Mouse (Mus musculus): ENCODE measurements at regions not wholly inside any gene's neighbourhood (a gene's known extent, or its start where the extent isn't known, plus 50 kb on each side); places are given as distances from the start of the nearest gene placed in this dataset.
A peak's percentile ranks its signal among the peaks of the same experiment; 100 is the strongest.

DNA sequence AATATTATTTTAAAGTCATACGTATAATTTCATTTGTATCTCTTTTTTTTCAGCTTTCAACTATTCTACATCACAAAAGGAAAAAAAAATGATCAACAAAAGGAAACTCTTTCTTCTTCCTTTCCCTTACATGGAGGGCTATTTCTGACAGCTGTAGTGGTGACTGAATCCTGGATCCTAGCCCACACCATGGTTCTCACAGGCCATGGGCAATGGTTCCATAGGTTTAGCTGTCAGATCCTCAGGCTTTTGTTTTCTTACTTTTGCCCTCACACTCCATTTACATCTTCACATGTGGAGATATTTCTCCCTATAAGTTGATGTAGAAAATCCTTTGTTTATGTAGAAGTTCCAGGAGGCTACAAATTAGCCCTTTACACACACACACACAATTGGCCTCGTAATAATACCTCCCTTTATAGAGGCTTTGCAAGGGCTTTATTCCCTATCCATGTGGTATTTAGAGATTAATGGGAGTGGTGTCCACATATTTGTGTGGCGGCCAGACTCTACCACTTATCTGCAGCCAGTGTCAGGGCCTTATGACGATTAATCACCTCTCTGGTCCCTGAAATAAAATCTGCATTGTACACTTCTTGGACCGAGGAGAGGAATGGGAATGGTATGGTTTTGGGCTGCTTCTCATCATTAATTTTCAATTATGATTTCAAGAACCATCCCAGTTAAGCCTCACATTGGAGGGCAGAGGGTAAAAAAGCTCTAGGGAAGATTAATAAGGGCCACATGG lies 1057.0 kb downstream of the Flrt2 start:
- Histone ChIP-seq H3K36me3 (ENCODE audit: control insufficient read depth, insufficient read depth, low read length) (no peaks in the 10 kb centered on the region), H3K4me2 (ENCODE audit: low read depth, low read length) (no peak overlapping the region), H3K9me3 (ENCODE audit: control insufficient read depth, low read length) (no peaks in the 10 kb centered on the region), H3K27me3 (replicated peaks; ENCODE audit: control insufficient read depth, insufficient read depth, low read length) (no peaks in the 10 kb centered on the region), H3K4me3 (ENCODE audit: low read length) (no peak overlapping the region), H3K4me1 (ENCODE audit: control insufficient read depth, insufficient read depth, low read length) (no peaks in the 10 kb centered on the region), H3K27ac (ENCODE audit: low read length) (no peak overlapping the region), H3K9ac (ENCODE audit: low read depth, low read length) (no peak overlapping the region)
- 53% methylated on average over 5 of the region's 5 CpGs for WGBS
- peak; percentile 58; the same call in 1 of the 2 replicates for ATAC-seq

DNA sequence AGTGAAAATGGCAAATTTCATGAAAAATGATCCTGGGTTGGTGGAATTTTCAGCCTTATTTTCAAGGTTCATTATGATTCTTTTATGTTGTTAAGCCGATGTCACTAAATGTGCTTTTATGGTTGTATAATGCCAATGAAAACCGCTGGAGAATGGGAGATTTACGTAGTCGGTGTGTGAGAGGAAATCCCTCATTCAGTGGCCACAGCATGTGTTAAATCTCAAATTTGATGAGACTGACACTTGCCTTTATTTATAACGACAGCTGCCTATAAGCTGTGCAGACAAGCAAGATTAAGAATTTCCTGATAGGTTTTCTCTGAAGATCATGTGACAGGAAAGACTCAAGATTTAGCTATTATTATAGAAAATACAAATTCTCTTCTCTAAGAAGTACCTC lies 1062.7 kb downstream of the Flrt2 start:
- Histone ChIP-seq H3K9ac (ENCODE audit: low read depth, low read length) (no peak overlapping the region), H3K27me3 (replicated peaks; ENCODE audit: control insufficient read depth, insufficient read depth, low read length) (no peaks in the 10 kb centered on the region), H3K36me3 (ENCODE audit: control insufficient read depth, insufficient read depth, low read length) (no peaks in the 10 kb centered on the region), H3K27ac (ENCODE audit: low read length) (no peak overlapping the region), H3K4me1 (ENCODE audit: control insufficient read depth, insufficient read depth, low read length) (no peaks in the 10 kb centered on the region), H3K9me3 (ENCODE audit: control insufficient read depth, low read length) (no peaks in the 10 kb centered on the region), H3K4me3 (ENCODE audit: low read length) (no peak overlapping the region), H3K4me2 (ENCODE audit: low read depth, low read length) (no peak overlapping the region)
- 62% methylated on average over 5 of the region's 5 CpGs for WGBS
- no peak for ATAC-seq

DNA sequence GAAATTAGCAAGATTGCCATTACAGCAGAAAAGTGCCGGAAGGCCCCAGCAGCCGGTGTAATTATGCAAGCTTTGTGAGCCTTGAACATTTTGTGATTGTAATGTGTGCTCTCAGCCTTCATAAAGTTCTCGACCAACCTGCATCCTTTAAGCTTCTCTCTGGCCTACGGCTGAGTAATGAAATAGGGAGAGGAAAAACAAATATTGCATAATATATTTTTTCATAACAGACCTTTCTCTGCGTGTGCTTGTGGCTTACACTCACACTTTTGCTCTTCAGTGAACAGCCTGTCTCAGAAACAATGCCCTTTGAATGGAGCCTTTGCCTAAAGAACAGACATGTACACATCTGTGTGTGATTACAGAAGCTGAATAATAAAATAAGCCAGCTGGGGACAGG lies 1071.1 kb downstream of the Flrt2 start:
- Histone ChIP-seq H3K4me2 (ENCODE audit: low read depth, low read length) (no peak overlapping the region), H3K9me3 (ENCODE audit: control insufficient read depth, low read length) (no peaks in the 10 kb centered on the region), H3K4me3 (ENCODE audit: low read length) (no peak overlapping the region), H3K9ac (ENCODE audit: low read depth, low read length) (no peak overlapping the region), H3K27me3 (replicated peaks; ENCODE audit: control insufficient read depth, insufficient read depth, low read length) (no peaks in the 10 kb centered on the region), H3K4me1 (ENCODE audit: control insufficient read depth, insufficient read depth, low read length) (0 out of 2 replicates have a peak, but pooled peaks cover 3% of the 10 kb centered on the region), H3K27ac (ENCODE audit: low read length) (no peak overlapping the region), H3K36me3 (ENCODE audit: control insufficient read depth, insufficient read depth, low read length) (no peaks in the 10 kb centered on the region)
- WGBS, result 45% methylated on average over 5 of the region's 5 CpGs
- ATAC-seq, result no peak

DNA sequence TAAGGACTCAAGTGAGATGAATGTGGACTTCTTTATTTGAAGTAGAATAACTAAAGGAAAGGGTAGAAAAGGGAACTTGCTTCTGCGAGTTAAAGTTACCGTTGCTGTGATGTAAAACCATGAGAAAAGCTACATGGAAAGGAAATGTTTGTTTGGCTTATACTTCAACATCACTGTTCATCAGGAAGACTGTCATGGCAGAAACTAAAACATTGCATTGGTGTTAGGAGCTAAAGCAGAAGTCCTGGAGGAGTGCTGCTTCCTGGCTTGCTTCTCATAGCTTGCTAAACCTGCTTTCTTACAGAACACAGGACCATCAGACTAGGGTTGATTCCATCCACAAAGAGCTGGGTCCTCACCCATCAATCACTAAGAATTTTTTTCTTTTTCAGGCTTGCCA lies 1071.6 kb downstream of the Flrt2 start:
- Histone ChIP-seq H3K27me3 (replicated peaks; ENCODE audit: control insufficient read depth, insufficient read depth, low read length) (no peaks in the 10 kb centered on the region), H3K9ac (ENCODE audit: low read depth, low read length) (no peak overlapping the region), H3K9me3 (ENCODE audit: control insufficient read depth, low read length) (no peaks in the 10 kb centered on the region), H3K36me3 (ENCODE audit: control insufficient read depth, insufficient read depth, low read length) (no peaks in the 10 kb centered on the region), H3K27ac (ENCODE audit: low read length) (no peak overlapping the region), H3K4me3 (ENCODE audit: low read length) (no peak overlapping the region), H3K4me2 (ENCODE audit: low read depth, low read length) (no peak overlapping the region), H3K4me1 (ENCODE audit: control insufficient read depth, insufficient read depth, low read length) (0 out of 2 replicates have a peak, but pooled peaks cover 3% of the 10 kb centered on the region)
- no peak for ATAC-seq
- WGBS, result 42% methylated on average over 2 of the region's 2 CpGs

DNA sequence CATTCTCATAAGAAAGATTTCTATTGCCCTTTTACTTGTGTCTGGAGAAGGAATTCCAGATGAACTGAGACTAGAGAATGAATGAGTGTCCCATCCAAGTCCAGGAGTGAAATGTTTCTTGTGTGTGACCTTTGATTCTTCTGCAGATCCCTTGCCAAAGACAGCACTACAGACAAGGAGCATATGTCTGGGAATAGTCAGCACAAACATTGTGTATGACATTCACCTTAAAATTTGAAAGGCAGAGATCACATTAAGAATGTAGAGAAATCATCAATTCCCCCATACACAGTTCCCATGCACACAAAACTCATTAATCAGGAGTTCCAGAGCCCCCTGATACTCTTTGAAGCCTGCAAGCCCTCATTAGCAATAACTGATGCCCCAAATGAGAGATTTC lies 1072.2 kb downstream of the Flrt2 start:
- Histone ChIP-seq H3K36me3 (ENCODE audit: control insufficient read depth, insufficient read depth, low read length) (no peaks in the 10 kb centered on the region), H3K27me3 (replicated peaks; ENCODE audit: control insufficient read depth, insufficient read depth, low read length) (no peaks in the 10 kb centered on the region), H3K4me1 (ENCODE audit: control insufficient read depth, insufficient read depth, low read length) (0 out of 2 replicates have a peak, but pooled peaks cover 3% of the 10 kb centered on the region), H3K9ac (ENCODE audit: low read depth, low read length) (no peak overlapping the region), H3K9me3 (ENCODE audit: control insufficient read depth, low read length) (no peaks in the 10 kb centered on the region), H3K4me3 (ENCODE audit: low read length) (no peak overlapping the region), H3K27ac (ENCODE audit: low read length) (no peak overlapping the region), H3K4me2 (ENCODE audit: low read depth, low read length) (no peak overlapping the region)
- ATAC-seq, result no peak

DNA sequence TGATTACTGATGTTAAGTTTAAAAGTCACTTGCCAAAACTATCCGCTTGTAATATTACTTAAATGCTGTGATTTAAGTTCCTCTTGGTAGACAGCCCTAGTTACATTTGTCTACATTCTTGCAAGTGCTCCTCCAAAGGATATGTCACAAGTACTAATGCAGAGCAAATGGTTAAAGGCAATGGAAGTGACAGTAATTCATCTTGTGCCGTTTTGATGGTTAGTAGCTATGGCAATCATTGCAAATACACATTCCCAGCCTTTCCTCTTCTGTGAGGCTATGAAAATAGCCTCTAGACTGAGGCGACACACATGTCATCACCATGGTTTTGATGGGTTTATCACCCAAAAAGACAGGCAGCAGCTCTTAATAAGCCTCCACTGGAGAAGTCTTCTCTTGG lies 1079.2 kb downstream of the Flrt2 start:
- no peak overlapping the region for H3K27ac ChIP-seq (ENCODE audit: low read length)
- no peaks in the 10 kb centered on the region for H3K36me3 ChIP-seq (ENCODE audit: control insufficient read depth, insufficient read depth, low read length)
- H3K4me2 ChIP-seq (ENCODE audit: low read depth, low read length), result no peak overlapping the region
- H3K9me3 ChIP-seq (ENCODE audit: control insufficient read depth, low read length), result no peaks in the 10 kb centered on the region
- H3K4me3 ChIP-seq (ENCODE audit: low read length), result no peak overlapping the region
- H3K27me3 ChIP-seq (replicated peaks; ENCODE audit: control insufficient read depth, insufficient read depth, low read length), result no peaks in the 10 kb centered on the region
- ATAC-seq, result no peak
- WGBS, result 70% methylated on average over 3 of the region's 3 CpGs
- no peak overlapping the region for H3K9ac ChIP-seq (ENCODE audit: low read depth, low read length)
- no peaks in the 10 kb centered on the region for H3K4me1 ChIP-seq (ENCODE audit: control insufficient read depth, insufficient read depth, low read length)

DNA sequence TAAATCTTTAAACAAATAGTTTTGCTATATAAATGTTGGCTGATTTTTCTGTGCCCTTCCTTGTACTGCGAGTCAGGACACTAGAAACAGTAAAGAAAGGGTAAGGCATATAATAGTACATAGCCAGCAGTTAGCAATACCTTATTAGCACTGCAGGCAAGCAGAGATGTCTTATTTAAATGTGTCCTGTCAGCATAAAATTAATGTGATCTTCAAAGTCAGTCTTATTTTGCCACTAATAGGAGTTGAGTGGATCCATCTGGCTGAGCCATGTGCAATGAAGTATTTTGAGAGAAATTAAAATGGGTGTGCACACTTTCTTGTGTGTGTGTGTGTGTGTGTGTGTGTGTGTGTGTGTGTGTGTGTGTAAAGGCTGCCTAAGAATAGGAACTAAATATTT lies 1129.3 kb downstream of the Flrt2 start:
- H3K4me1 ChIP-seq (ENCODE audit: control insufficient read depth, insufficient read depth, low read length), result no peaks in the 10 kb centered on the region
- H3K4me2 ChIP-seq (ENCODE audit: low read depth, low read length), result no peak overlapping the region
- WGBS, result 36% methylated on average over 1 of the region's 1 CpGs
- H3K27me3 ChIP-seq (replicated peaks; ENCODE audit: control insufficient read depth, insufficient read depth, low read length), result no peaks in the 10 kb centered on the region
- no peak overlapping the region for H3K9ac ChIP-seq (ENCODE audit: low read depth, low read length)
- H3K4me3 ChIP-seq (ENCODE audit: low read length), result no peak overlapping the region
- no peak overlapping the region for H3K27ac ChIP-seq (ENCODE audit: low read length)
- no peak for ATAC-seq
- no peaks in the 10 kb centered on the region for H3K36me3 ChIP-seq (ENCODE audit: control insufficient read depth, insufficient read depth, low read length)
- H3K9me3 ChIP-seq (ENCODE audit: control insufficient read depth, low read length), result no peaks in the 10 kb centered on the region

DNA sequence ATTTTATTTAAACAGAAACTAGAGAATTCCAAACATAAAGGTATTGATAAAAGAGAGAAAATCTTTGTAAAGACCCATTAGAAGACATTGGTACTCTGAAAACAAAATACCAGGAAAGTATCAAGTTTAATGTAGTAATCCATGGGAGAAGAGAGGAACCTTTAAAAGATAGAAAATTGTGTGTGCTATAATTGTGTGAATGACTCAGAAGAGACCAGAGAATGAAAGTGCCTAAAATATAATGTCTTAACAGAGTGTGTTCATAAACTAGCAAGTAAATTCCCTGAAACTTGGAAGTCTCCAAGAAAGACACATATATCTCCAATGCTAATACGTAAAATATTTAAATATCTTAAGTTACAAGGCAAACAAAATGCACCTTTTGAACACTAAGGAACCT lies 1136.4 kb downstream of the Flrt2 start:
- Histone ChIP-seq H3K9me3 (ENCODE audit: control insufficient read depth, low read length) (no peaks in the 10 kb centered on the region), H3K9ac (ENCODE audit: low read depth, low read length) (no peak overlapping the region), H3K4me3 (ENCODE audit: low read length) (no peak overlapping the region), H3K27ac (ENCODE audit: low read length) (no peak overlapping the region), H3K4me2 (ENCODE audit: low read depth, low read length) (no peak overlapping the region), H3K27me3 (replicated peaks; ENCODE audit: control insufficient read depth, insufficient read depth, low read length) (no peaks in the 10 kb centered on the region), H3K4me1 (ENCODE audit: control insufficient read depth, insufficient read depth, low read length) (no peaks in the 10 kb centered on the region), H3K36me3 (ENCODE audit: control insufficient read depth, insufficient read depth, low read length) (no peaks in the 10 kb centered on the region)
- 92% methylated on average over 1 of the region's 1 CpGs for WGBS
- no peak for ATAC-seq

Measured in intestine, embryonic 16.5 days (tissue).